Mouse (Mus musculus): ENCODE measurements around the gene Mindy2. TPM values are rescaled to one million over a fixed set of nuclear protein-coding genes. Genes with fewer than 3 reads are reported as not detected.
"Not testable (repeated sequence)": the region's sequence is repeated elsewhere in the genome, so short reads cannot be mapped to it uniquely, and the experiment has no call there.

The Mindy2 gene
- polyA plus RNA-seq, 1 experiment from 2014 or later: 14.7 TPM

DNA sequence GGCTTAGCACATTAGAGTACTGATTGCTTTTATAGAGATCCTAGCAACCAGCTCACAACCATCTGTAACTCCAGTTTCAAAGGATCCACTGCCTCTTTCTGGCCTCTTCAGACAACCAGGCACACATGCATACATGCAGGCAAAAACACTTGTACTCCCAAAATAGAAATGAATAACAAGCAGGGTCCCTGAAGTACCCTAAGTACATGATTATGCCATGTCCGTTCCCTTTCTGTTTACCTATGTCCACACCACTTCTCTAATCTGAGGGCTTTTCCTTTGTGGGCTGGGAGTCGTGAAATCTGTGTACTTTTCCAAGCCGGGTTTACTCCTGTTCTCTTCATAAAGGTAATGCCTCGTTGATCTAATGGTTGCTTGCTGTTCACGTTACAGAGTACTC, 89.3 kb downstream of the Mindy2 start:
- no peaks in the 10 kb centered on the region for H3K4me1 ChIP-seq (replicated peaks; ENCODE audit: control insufficient read depth, insufficient read depth, low read length)
- H3K9ac ChIP-seq (replicated peaks; ENCODE audit: low read depth, low read length): no peak overlapping the region
- 87% methylated on average over 5 of the region's 5 CpGs for WGBS

DNA sequence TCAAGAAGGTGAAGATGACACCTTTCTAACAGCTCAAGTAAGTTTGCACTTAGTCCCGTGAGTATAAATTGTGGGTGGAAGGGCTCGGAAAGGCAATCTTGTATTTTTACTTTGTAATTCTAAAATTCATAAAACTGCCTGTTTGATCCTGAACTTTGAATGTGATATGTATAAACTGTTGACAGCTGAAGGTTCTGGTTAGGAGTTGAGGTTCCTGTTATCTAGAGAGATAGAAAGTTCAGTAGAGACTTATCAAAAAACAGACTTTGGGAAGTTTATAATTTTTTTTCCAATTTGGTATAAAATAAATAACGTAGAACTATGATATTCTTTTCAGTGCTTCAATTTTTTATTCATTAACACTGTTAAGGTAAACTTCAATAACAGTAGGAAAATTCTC, 94.1 kb downstream of the Mindy2 start:
- 94% methylated on average over 3 of the region's 3 CpGs for WGBS
- Histone ChIP-seq H3K36me3 (ENCODE audit: control insufficient read depth, insufficient read depth) (no peaks in the 10 kb centered on the region), H3K9ac (replicated peaks; ENCODE audit: low read depth, low read length) (no peak overlapping the region), H3K9me3 (ENCODE audit: control insufficient read depth, low read length) (no peaks in the 10 kb centered on the region), H3K4me1 (replicated peaks; ENCODE audit: control insufficient read depth, insufficient read depth, low read length) (no peaks in the 10 kb centered on the region), H3K4me3 (replicated peaks; ENCODE audit: low read length) (no peak overlapping the region), H3K27me3 (replicated peaks; ENCODE audit: control insufficient read depth, insufficient read depth, low read length) (no peaks in the 10 kb centered on the region), H3K4me2 (ENCODE audit: low read length) (no peak overlapping the region), H3K27ac (ENCODE audit: low read length) (no peak overlapping the region)
- no peak for ATAC-seq

More for the DNA sequence above, 89.3 kb downstream of the Mindy2 start:
- no peak for ATAC-seq
- no peak overlapping the region for H3K27ac ChIP-seq (ENCODE audit: low read length)
- H3K27me3 ChIP-seq (replicated peaks; ENCODE audit: control insufficient read depth, insufficient read depth, low read length): no peaks in the 10 kb centered on the region
- H3K4me3 ChIP-seq (replicated peaks; ENCODE audit: low read length): no peak overlapping the region
- H3K9me3 ChIP-seq (ENCODE audit: control insufficient read depth, low read length): no peaks in the 10 kb centered on the region
- peaks cover 5% of the 10 kb centered on the region; the same call in 1 of the 2 replicates for H3K36me3 ChIP-seq (ENCODE audit: control insufficient read depth, insufficient read depth)
- no peak overlapping the region for H3K4me2 ChIP-seq (ENCODE audit: low read length)

DNA sequence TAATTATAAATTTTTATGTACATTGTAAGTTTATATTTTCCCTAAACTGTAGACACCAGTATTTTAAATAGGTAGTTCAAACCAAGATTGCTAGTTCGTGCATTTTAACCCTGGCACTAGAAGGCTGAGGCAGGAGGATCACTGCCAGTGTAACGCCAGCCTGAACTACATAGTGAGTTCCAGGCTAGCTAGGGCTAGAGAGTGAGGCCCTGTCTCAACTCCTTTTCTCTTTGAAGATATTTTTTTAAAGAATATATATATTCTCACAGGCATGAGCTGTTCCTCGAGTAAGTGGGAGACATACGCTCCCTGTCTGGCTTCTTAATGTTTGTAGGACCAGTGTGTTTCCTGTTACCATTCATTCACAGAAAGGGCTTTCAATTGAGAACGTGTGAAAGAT, 100.2 kb downstream of the Mindy2 start:
- Histone ChIP-seq H3K9me3 (ENCODE audit: control insufficient read depth, low read length) (peaks cover 2% of the 10 kb centered on the region; the same call in 1 of the 2 replicates), H3K36me3 (ENCODE audit: control insufficient read depth, insufficient read depth) (peaks cover 6% of the 10 kb centered on the region), H3K9ac (replicated peaks; ENCODE audit: low read depth, low read length) (no peak overlapping the region), H3K27ac (ENCODE audit: low read length) (no peak overlapping the region), H3K4me2 (ENCODE audit: low read length) (no peak overlapping the region), H3K4me1 (replicated peaks; ENCODE audit: control insufficient read depth, insufficient read depth, low read length) (no peaks in the 10 kb centered on the region), H3K27me3 (replicated peaks; ENCODE audit: control insufficient read depth, insufficient read depth, low read length) (no peaks in the 10 kb centered on the region), H3K4me3 (replicated peaks; ENCODE audit: low read length) (no peak overlapping the region)
- ATAC-seq: no peak
- 93% methylated on average over 5 of the region's 5 CpGs for WGBS

DNA sequence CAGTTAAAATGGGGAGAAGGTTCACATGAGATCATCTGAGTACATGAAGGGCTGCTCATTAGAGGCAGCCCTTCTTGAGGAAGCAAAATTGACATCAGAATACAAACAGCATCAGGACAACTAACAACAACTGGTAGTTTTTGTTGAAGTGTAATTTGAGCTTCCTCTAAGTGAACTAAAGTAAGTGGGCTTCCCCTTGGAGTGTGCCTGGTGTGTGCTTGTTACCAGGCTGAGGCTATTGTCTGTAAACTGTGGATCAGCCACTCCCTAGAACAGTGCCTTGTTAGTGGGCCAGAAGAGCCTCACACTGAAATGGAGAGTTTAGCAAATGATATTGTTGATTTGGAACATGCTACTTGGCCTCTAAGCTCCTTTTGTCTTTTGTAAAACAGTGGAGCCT, 101.5 kb downstream of the Mindy2 start:
- no peaks in the 10 kb centered on the region for H3K27me3 ChIP-seq (replicated peaks; ENCODE audit: control insufficient read depth, insufficient read depth, low read length)
- no peak overlapping the region for H3K9ac ChIP-seq (replicated peaks; ENCODE audit: low read depth, low read length)
- no peak overlapping the region for H3K4me3 ChIP-seq (replicated peaks; ENCODE audit: low read length)
- H3K27ac ChIP-seq (ENCODE audit: low read length): no peak overlapping the region
- H3K4me2 ChIP-seq (ENCODE audit: low read length): no peak overlapping the region
- H3K9me3 ChIP-seq (ENCODE audit: control insufficient read depth, low read length): peaks cover 2% of the 10 kb centered on the region; the same call in 1 of the 2 replicates
- no peak for ATAC-seq
- H3K4me1 ChIP-seq (replicated peaks; ENCODE audit: control insufficient read depth, insufficient read depth, low read length): no peaks in the 10 kb centered on the region
- H3K36me3 ChIP-seq (ENCODE audit: control insufficient read depth, insufficient read depth): peaks cover 6% of the 10 kb centered on the region

DNA sequence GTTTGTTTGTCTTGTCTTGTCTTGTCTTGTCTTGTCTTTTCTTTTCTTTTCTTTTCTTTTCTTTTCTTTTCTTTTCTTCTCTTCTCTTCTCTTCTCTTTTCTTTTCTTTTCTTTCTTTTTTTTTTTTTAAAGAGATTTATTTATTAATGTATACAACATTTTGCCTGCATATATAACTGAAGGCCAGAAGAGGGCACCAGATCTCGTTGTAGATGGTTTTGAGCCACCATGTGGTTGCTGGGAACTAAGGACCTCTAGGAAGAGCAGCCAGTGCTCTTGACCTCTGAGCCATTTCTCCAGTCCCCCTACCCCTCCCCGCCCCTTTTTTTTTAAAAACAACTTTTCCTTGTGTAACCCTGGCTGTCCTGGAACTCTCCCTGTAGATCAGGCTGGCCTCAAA, 104.7 kb downstream of the Mindy2 start:
- ATAC-seq; H3K36me3 ChIP-seq (ENCODE audit: control insufficient read depth, insufficient read depth); H3K4me1 ChIP-seq (replicated peaks; ENCODE audit: control insufficient read depth, insufficient read depth, low read length); H3K9ac ChIP-seq (replicated peaks; ENCODE audit: low read depth, low read length); H3K27ac ChIP-seq (ENCODE audit: low read length); H3K9me3 ChIP-seq (ENCODE audit: control insufficient read depth, low read length); H3K4me2 ChIP-seq (ENCODE audit: low read length); H3K27me3 ChIP-seq (replicated peaks; ENCODE audit: control insufficient read depth, insufficient read depth, low read length); H3K4me3 ChIP-seq (replicated peaks; ENCODE audit: low read length): not testable (repeated sequence)
- 98% methylated on average over 2 of the region's 2 CpGs for WGBS

DNA sequence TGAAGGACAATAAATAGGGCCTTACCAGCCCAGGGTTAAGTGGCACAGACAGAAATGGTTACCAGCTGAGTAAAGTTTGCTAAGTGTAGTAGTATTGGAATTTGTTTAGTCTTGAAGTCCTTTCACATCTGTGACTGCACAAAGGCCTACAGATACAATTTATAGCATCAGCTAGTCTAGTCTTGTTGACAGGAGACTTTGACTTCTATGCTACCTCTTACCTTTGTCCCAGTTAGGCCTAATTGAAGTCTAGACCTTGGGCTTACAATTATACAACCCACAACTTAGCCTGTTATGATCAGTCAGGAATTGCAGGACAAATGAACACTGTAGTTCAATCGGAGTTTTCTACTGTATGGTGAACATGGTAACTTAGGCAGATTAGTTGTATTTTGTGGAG, 105.5 kb downstream of the Mindy2 start:
- Histone ChIP-seq H3K36me3 (ENCODE audit: control insufficient read depth, insufficient read depth) (peaks cover 6% of the 10 kb centered on the region), H3K27ac (ENCODE audit: low read length) (no peak overlapping the region), H3K9ac (replicated peaks; ENCODE audit: low read depth, low read length) (no peak overlapping the region), H3K4me1 (replicated peaks; ENCODE audit: control insufficient read depth, insufficient read depth, low read length) (no peaks in the 10 kb centered on the region), H3K27me3 (replicated peaks; ENCODE audit: control insufficient read depth, insufficient read depth, low read length) (no peaks in the 10 kb centered on the region), H3K4me2 (ENCODE audit: low read length) (no peak overlapping the region), H3K4me3 (replicated peaks; ENCODE audit: low read length) (no peak overlapping the region), H3K9me3 (ENCODE audit: control insufficient read depth, low read length) (peaks cover 2% of the 10 kb centered on the region; the same call in 1 of the 2 replicates)
- WGBS: 95% methylated on average over 1 of the region's 1 CpGs
- ATAC-seq: no peak

Other genes starting within 250 kb of the Mindy2 start
- gene Ccnb2, start 235.6 kb downstream of the Mindy2 start, polyA plus RNA-seq (2015; fragmentation: Nextera tagmentation; extraction: Ambion mirVana): 54.9 and 67.1 TPM in 2 replicates
- gene Rnf111, start 153.4 kb downstream of the Mindy2 start, polyA plus RNA-seq (2015; fragmentation: Nextera tagmentation; extraction: Ambion mirVana): 37.3 and 39.4 TPM in 2 replicates
- gene Sltm, start 114.4 kb downstream of the Mindy2 start, polyA plus RNA-seq (2015; fragmentation: Nextera tagmentation; extraction: Ambion mirVana): 68.5 and 73.6 TPM in 2 replicates
- 0.17 and 0.37 TPM in 2 replicates for gene Gm10642, start 923 bp downstream of the Mindy2 start, polyA plus RNA-seq (2015; fragmentation: Nextera tagmentation; extraction: Ambion mirVana)
- 60.0 and 71.9 TPM in 2 replicates for gene Adam10, start 21.8 kb upstream of the Mindy2 start, polyA plus RNA-seq (2015; fragmentation: Nextera tagmentation; extraction: Ambion mirVana)

Measured in forebrain, embryonic 16.5 days (tissue).